Mouse (Mus musculus) liver, adult (tissue): ENCODE data around the gene Arhgap8.

Source experiments
- GATA4 ChIP-seq: IDR thresholded peaks from 2 replicates; pipeline ENCODE4 v1.6.1; 2014; ENCODE audit warnings: mild to moderate bottlenecking, low read length; ENCODE audit not compliant: insufficient replicate concordance

Gene Arhgap8

DNA sequence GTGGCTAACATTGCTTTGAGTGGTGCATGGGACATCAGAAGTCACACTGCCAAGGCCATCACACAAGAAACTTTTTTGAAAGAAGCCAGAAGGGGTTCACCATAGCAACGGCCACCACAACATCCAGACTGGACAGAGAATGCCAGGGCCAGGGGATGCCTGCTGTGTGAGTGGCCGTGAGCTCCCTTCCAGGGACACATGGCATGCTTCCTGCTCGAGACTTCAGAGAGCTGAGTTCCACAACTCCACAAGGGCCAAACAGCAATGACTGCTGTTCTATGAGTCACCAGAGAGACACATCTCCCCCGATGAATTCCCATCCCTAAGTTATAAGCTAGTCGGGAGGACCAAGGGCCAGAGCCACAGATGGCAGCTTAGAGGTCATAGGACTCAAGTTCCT, 91.3 kb downstream of the Arhgap8 start:
- TF ChIP-seq GATA4 = no peak

DNA sequence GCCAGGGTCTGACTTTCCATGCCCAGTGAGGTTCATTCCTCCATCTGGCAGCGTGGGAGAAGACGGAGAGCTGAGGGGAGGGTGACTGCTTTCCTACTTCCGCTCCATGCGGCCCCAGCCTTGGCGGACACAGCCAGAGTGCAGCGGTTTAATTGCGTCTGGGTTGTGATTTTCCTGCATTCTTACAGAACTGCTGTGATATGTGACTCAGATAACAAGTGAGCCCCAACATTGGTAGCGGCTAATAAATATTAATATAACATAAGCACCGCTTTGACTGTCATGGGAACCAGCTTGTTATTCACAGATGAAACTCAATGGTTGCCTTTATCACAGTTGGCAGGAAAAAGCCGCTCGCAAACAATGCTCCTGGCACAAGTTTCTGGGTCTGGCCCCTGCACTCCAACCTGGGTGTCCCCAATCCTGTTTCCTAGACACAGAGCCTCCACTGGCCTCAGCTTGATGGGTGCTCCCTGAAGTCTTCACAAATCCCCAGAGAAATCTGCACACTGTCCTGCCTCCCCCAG, 93.0 kb downstream of the Arhgap8 start:
- TF ChIP-seq GATA4 = no peak

DNA sequence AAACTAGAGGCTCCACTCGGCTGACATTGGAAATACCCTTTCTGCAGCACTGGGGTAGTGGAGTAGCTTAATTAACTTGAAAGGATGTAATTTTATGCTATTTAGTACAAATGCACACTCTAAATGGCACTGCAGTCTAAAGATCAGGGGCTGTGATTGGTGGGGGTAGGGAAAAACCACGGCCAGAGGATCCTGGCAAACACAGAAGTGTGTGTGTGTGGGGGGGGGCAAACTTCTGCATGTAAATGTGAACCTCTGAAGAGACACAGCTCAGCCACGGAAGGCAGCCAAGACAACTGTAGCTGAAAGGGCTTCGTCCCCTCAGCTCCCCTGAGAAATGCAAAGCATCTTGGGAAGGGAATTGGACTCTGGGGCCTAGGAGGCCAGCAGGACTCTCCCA, 95.3 kb downstream of the Arhgap8 start:
- TF ChIP-seq GATA4 = no peak

DNA sequence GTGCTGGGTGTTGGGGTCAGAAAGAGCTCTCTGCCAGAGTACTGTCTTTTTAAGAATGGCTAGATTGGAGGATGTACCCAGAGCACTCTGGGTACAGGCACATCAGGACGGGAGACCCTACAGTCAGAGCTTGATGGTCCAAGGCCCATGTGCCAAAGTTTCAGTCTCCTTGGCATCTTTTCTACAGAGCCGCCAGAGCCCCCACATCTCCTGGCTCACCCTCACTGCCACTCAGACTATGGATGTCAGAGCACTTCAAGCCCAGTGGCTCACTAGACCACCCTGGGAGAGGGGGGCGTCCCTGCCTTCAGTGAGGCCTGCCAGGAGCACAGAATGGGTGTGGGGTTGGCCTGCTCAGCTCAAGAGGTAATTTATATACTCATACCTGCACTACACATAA, 97.7 kb downstream of the Arhgap8 start:
- TF ChIP-seq GATA4 = no peak

DNA sequence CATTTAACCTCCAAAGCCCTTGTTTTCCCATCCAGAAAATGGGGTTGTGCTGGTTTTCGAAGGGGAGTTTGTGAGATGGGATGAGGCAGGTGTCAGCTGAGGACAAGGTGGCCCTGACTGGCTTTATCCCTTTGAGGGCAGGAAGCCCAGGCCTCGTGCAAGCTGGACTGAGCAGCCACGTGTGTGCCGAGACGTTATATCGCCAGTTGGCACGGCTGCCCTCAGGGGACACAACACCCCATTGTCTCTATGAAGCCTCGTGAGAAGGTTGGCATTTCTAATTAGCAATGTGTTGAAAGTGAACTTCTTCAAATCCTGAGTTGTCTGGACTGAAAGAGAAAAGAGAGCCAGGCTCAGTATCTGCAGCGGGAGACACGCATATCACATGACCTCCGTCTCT, 98.4 kb downstream of the Arhgap8 start:
- TF ChIP-seq GATA4 = no peak

DNA sequence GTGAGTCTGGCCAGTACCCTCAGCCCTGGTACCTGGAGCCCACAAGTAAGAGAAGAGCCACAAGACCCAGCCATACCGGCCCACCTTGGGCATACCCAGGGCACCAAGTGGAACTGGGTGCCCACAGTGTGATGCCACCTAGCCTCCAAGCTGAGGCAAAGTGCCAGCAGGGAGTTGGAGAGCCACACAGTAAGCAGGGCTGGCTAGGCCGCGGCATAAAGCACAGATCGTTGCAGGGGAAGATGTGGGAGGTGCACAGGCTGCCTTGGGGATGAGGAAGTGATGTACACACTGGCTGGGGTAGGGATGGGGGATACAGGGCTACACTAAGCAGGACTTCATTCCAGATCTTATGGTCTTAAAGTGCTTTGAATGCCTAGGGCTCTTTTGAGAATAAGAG, 101.0 kb downstream of the Arhgap8 start:
- no peak for TF ChIP-seq GATA4
